Mouse (Mus musculus): ENCODE results near the gene Kcnn4.

Gene Kcnn4

DNA sequence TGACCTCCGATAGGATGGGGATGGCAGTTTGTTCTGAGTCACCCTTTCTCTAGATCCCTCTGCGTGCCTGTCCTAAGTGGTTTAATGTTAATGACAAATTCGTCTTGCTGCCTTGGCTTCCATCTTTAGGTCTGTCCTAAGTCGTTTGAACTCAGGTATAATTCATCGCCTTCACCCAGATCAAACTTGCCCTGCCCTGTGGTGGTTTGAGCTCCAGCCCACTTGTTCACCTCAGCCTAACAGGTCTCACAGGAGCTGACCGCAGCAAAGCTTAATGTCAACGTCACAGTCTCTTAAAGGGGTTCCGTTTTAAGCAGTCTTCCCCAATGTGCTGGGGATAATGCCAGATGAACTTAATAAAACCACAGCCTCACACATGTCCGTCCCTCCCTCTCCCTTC lies 55.9 kb downstream of the Kcnn4 start:
- DNase-seq (ENCODE audit: low spot score in 2 of 2): no peak

DNA sequence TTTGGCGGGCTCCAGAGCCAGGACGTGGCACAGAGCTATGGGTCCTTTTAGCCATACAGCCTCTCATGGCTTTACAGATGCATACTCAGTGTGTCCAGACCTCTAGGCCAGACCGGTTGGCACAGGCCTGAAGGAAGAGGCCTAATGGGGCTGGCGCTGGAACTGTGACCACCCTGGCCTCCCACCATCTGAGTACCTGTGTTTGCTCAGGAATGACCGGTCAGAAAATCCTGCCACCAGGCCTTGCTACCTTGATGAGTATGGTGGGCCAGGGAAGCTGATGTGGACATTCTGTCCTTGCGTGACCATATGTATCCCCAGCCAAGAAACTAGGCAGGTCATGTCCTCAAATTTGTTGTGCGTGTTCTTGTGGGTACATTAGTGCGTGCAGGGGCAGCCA lies 57.1 kb downstream of the Kcnn4 start:
- no peak for DNase-seq (ENCODE audit: low spot score in 2 of 2)

GRCm38 (mm10) chr7:24428725-24429124 lies 58.7 kb downstream of the Kcnn4 start:
- DNase-seq (ENCODE audit: low spot score in 2 of 2): no peak

DNA sequence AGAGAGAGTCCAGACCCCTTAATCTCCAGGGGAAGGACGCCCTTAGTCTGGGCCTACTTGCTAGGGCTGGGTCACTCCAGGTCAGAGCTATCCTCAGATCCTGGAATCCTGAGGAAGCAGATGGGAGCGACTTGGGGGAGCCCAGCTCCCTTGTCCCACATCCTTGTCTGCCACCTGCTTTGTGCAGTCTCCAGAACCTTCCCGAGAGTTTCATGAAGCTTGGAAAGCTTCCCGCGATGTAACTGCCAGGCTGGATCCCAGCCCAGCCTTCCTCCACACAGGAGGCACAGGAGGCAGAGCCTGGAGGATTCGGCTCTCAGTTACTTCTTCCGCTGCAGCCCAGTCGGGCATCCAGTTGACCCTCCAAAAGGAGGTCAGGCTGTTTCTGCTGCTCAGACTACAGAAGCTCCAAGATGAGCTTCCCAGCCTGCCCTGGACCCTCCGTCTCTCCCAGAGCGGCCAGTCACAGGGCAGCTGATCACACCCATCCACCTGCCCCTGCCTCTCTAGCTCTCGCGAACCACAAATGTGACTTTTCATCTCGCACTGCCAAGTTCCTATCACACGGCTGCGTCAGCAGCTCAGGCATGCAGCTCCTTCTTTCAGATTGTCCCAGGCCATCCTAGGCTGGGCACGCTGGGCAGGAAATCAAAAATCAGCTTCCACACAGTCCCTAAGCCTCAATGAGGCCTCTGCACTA lies 59.5 kb downstream of the Kcnn4 start:
- peak; percentile 79 to 92 for DNase-seq (ENCODE audit: low spot score in 2 of 2)

GRCm38 (mm10) chr7:24430551-24431345 lies 60.7 kb downstream of the Kcnn4 start:
- DNase-seq (ENCODE audit: low spot score in 2 of 2): no peak

DNA sequence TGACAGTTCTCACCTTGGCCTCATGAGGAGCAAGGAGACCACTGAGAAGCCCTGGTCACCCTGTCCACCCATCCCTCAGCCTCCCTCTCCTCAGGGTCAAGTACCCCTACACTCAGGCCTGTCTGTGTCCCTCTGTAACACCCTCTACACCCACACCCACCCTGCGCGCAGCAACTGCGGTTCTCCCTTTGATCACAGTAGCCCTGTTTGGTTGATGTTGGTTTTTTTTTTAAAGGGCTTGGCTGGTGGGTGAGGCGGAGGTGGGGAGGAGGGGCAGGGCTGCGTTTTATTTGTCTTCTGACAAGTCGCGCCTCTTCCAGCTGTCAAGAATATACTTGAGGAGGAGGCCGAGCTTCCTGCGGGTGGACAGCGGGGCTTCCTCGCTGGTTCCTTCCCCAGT lies 61.6 kb downstream of the Kcnn4 start:
- no peak for DNase-seq (ENCODE audit: low spot score in 2 of 2)

DNA sequence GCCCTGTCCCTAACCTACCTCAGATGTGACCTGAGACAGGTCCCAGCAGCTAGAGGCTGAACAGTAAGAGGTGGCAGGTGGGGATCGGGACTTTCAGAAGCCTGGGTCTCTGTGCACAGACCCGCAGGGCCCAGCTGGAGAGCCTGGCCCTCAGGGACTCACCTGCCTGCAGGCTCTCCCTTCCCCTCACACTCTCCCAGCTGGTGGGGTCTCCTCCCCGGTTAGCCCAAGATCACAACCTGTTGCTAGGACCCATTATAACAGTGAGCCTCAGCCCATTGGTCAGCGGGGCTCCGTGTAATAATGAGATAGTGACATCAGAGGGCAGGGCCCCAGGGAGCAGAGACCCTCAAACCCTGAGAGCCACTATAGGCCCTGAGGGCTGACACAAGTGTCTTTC lies 65.2 kb downstream of the Kcnn4 start:
- no peak for DNase-seq (ENCODE audit: low spot score in 2 of 2)
